In the genomic region with DNA sequence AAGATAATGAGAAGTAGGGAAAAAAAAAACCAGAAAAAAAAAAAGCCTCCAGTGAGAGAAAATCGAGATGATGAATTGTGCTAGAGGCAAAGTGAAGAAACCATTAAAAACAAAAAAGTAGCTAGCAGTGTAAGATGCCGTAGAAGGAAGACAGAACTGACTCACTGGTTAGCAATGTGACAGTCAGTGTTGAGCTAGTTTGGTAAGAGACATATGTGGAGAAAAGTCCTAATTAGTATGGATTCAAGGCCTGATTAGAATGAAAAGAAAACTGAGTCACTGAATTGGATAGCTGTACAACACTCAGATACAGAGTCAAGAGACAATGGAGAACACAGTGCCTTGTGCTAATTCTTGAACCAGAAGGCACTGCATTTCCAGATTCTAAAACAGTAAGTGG, we compare ENCODE assay signal across 15 mouse cellular contexts.
"Had no signal": no experiment of that assay in that cellular context is flagged by ENCODE, and none has a peak within 500 bp of the region (broad histone marks: within the 10 kb centered on the region; RNA-seq: fewer than 3 reads in every experiment).

No protein-coding gene starts in this region.

- ATAC-seq: midbrain, embryonic 15.5 days had no signal

- H3K4me2 ChIP-seq: liver, embryonic 11.5 days; liver, embryonic 15.5 days; midbrain, embryonic 11.5 days; midbrain, embryonic 15.5 days; neural tube, embryonic 13.5 days had no signal

- H3K4me1 ChIP-seq: limb, embryonic 10.5 days had no signal

- H3K9me3 ChIP-seq: limb, embryonic 10.5 days; liver, embryonic 15.5 days; megakaryocyte, embryonic 14.5 days; midbrain, embryonic 15.5 days; neural tube, embryonic 13.5 days had no signal

- DNase-seq: kidney, adult 9 months; kidney, postnatal 36 days; lung, adult 2 months; lung, postnatal 14 days; right cerebral cortex, postnatal 14 days; thymus, postnatal 4 days had no signal

- H3K9ac ChIP-seq: liver, embryonic 15.5 days; midbrain, embryonic 15.5 days; neural tube, embryonic 13.5 days had no signal

- H3K36me3 ChIP-seq: limb, embryonic 10.5 days; liver, embryonic 15.5 days; midbrain, embryonic 15.5 days; neural tube, embryonic 13.5 days had no signal

- H3K27me3 ChIP-seq: liver, embryonic 15.5 days; megakaryocyte, embryonic 14.5 days; midbrain, embryonic 15.5 days; neural tube, embryonic 13.5 days had no signal

- H3K4me3 ChIP-seq: limb, embryonic 10.5 days; liver, embryonic 15.5 days; megakaryocyte, embryonic 14.5 days; midbrain, embryonic 15.5 days; neural tube, embryonic 13.5 days had no signal

- H3K27ac ChIP-seq: kidney, postnatal 0 days; limb, embryonic 10.5 days; liver, embryonic 15.5 days; macrophage; midbrain, embryonic 15.5 days; neural tube, embryonic 13.5 days had no signal
